Mouse (Mus musculus) kidney, adult 18-20 months (tissue): ENCODE measurements around the gene Tpi1.
"Not testable (repeated sequence)": the region's sequence is repeated elsewhere in the genome, so short reads cannot be mapped to it uniquely, and the experiment has no call there.

Experiments
- DNase-seq: peaks from one replicate; pipeline ENCODE4 v3.0.0; 2021

Gene Tpi1

GRCm38 (mm10) chr6:124829799-124830700 is 16.0 kb upstream of the Tpi1 start:
- DNase-seq = peak; percentile 92

- peak; percentile 98 for DNase-seq
These were observed 15.0 kb upstream of the Tpi1 start, which contains the start of the genes Usp5 and Cdca3 for GRCm38 (mm10) chr6:124828868-124829798. Gene Usp5, minus strand, starts transcription at chr6:124829484. Gene Cdca3, plus strand, starts transcription at chr6:124829547.

GRCm38 (mm10) chr6:124828101-124828592 is 14.1 kb upstream of the Tpi1 start:
- DNase-seq = peak; percentile 49

- no peak for DNase-seq
These were observed 8.0 kb upstream of the Tpi1 start for GRCm38 (mm10) chr6:124822049-124822448.

- DNase-seq = no peak
These were observed 6.8 kb upstream of the Tpi1 start for GRCm38 (mm10) chr6:124820891-124821290.

- no peak for DNase-seq
These were observed 3.9 kb upstream of the Tpi1 start for GRCm38 (mm10) chr6:124817971-124818370.

GRCm38 (mm10) chr6:124817563-124817962 is 3.5 kb upstream of the Tpi1 start:
- no peak for DNase-seq

GRCm38 (mm10) chr6:124817125-124817524 is 3.0 kb upstream of the Tpi1 start:
- no peak for DNase-seq

GRCm38 (mm10) chr6:124816611-124817010 is 2.5 kb upstream of the Tpi1 start:
- DNase-seq = no peak

- no peak for DNase-seq
These were observed 1.0 kb upstream of the Tpi1 start for GRCm38 (mm10) chr6:124814858-124815774.

GRCm38 (mm10) chr6:124814448-124814847 is 352 bp upstream of the Tpi1 start:
- DNase-seq = no peak

- DNase-seq = peak; percentile 67
These were observed 600 bp downstream of the Tpi1 start for GRCm38 (mm10) chr6:124813496-124813895.

GRCm38 (mm10) chr6:124812848-124813247 is 1.2 kb downstream of the Tpi1 start:
- no peak for DNase-seq

- DNase-seq = peak; percentile 29
These were observed 2.2 kb downstream of the Tpi1 start for GRCm38 (mm10) chr6:124811701-124812560.

GRCm38 (mm10) chr6:124811403-124811665 is 2.8 kb downstream of the Tpi1 start:
- no peak for DNase-seq

GRCm38 (mm10) chr6:124810566-124811402 is 3.3 kb downstream of the Tpi1 start:
- not testable (repeated sequence) for DNase-seq

GRCm38 (mm10) chr6:124809775-124810538 is 4.1 kb downstream of the Tpi1 start:
- peak; percentile 28 for DNase-seq

GRCm38 (mm10) chr6:124809052-124809774 is 4.9 kb downstream of the Tpi1 start:
- peak; percentile 91 for DNase-seq
